Mouse (Mus musculus): Measurements from ENCODE around the gene Olfr462. TPM values are rescaled to one million over a fixed set of nuclear protein-coding genes. Genes with fewer than 3 reads are reported as not detected.
A peak's percentile ranks its signal among the peaks of the same experiment; 100 is the strongest.

The Olfr462 gene
- not detected in 2 replicates for polyA plus RNA-seq (2014; fragmentation: Nextera tagmentation; extraction: Ambion mirVana)

GRCm38 (mm10) chr11:87892168-87892567, at the start of gene Olfr462:
Gene Olfr462 (minus strand): TSS chr11:87892268.
- WGBS = 87% methylated on average over 6 of the region's 6 CpGs

DNA sequence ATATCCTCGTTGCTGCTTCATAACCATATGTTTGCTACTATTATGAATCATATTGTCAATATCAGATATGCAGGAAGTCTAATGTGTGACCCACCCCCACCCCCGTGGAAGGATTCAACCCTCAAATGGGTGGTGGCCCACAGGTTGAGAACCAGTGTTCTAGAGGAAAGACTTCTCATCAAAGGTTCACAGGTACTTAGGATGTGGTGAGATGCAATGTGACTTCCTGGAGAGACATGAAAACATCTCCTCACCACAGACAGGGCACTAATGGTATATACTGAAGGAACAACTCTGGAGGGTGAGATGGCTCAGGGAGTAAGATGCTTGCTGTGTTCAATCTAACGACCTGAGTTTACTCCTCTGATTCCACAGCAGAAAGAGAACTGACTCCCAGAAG, 43.4 kb upstream of the Olfr462 start:
- Histone ChIP-seq H3K27me3 (ENCODE audit: control insufficient read depth, insufficient read depth, low read length) (no peaks in the 10 kb centered on the region), H3K4me1 (ENCODE audit: control insufficient read depth, insufficient read depth, low read length) (no peaks in the 10 kb centered on the region), H3K27ac (replicated peaks; ENCODE audit: low read depth, low read length) (no peak overlapping the region), H3K9me3 (replicated peaks; ENCODE audit: control insufficient read depth, low read length) (no peaks in the 10 kb centered on the region), H3K9ac (replicated peaks; ENCODE audit: low read length) (no peak overlapping the region), H3K4me2 (ENCODE audit: low read depth, low read length) (no peak overlapping the region), H3K4me3 (ENCODE audit: low read depth, low read length) (no peak overlapping the region), H3K36me3 (replicated peaks; ENCODE audit: control insufficient read depth, insufficient read depth, low read depth, low read length) (no peaks in the 10 kb centered on the region)
- 74% methylated on average over 3 of the region's 3 CpGs for WGBS
- no peak for DNase-seq (ENCODE audit: low spot score)
- no peak for ATAC-seq (replicated peaks; ENCODE audit: insufficient number of reproducible peaks, low FRiP score, low TSS enrichment, low read depth)

More at GRCm38 (mm10) chr11:87892168-87892567, at the start of gene Olfr462:
- Histone ChIP-seq H3K9ac (replicated peaks; ENCODE audit: low read length) (no peak within 1 kb of the TSS), H3K9me3 (replicated peaks; ENCODE audit: control insufficient read depth, low read length) (no peaks in the 10 kb centered on the region), H3K27ac (replicated peaks; ENCODE audit: low read depth, low read length) (no peak within 1 kb of the TSS), H3K4me1 (ENCODE audit: control insufficient read depth, insufficient read depth, low read length) (no peaks in the 10 kb centered on the region), H3K36me3 (replicated peaks; ENCODE audit: control insufficient read depth, insufficient read depth, low read depth, low read length) (no peaks in the 10 kb centered on the region), H3K27me3 (ENCODE audit: control insufficient read depth, insufficient read depth, low read length) (no peaks in the 10 kb centered on the region), H3K4me3 (ENCODE audit: low read depth, low read length) (no peak within 1 kb of the TSS), H3K4me2 (ENCODE audit: low read depth, low read length) (no peak within 1 kb of the TSS)
- DNase-seq (ENCODE audit: low spot score) (no peak), ATAC-seq (replicated peaks; ENCODE audit: insufficient number of reproducible peaks, low FRiP score, low TSS enrichment, low read depth) (no peak)

GRCm38 (mm10) chr11:87933731-87934130, 41.7 kb upstream of the Olfr462 start:
- H3K4me1 ChIP-seq (ENCODE audit: control insufficient read depth, insufficient read depth, low read length) = no peaks in the 10 kb centered on the region
- ATAC-seq (replicated peaks; ENCODE audit: insufficient number of reproducible peaks, low FRiP score, low TSS enrichment, low read depth) (no peak), DNase-seq (ENCODE audit: low spot score) (no peak)
- H3K4me2 ChIP-seq (ENCODE audit: low read depth, low read length) = no peak overlapping the region
- H3K9me3 ChIP-seq (replicated peaks; ENCODE audit: control insufficient read depth, low read length) = no peaks in the 10 kb centered on the region
- H3K27me3 ChIP-seq (ENCODE audit: control insufficient read depth, insufficient read depth, low read length) = no peaks in the 10 kb centered on the region
- H3K4me3 ChIP-seq (ENCODE audit: low read depth, low read length) = no peak overlapping the region
- WGBS = 79% methylated on average over 2 of the region's 2 CpGs
- H3K9ac ChIP-seq (replicated peaks; ENCODE audit: low read length) = no peak overlapping the region
- H3K27ac ChIP-seq (replicated peaks; ENCODE audit: low read depth, low read length) = no peak overlapping the region
- H3K36me3 ChIP-seq (replicated peaks; ENCODE audit: control insufficient read depth, insufficient read depth, low read depth, low read length) = no peaks in the 10 kb centered on the region

DNA sequence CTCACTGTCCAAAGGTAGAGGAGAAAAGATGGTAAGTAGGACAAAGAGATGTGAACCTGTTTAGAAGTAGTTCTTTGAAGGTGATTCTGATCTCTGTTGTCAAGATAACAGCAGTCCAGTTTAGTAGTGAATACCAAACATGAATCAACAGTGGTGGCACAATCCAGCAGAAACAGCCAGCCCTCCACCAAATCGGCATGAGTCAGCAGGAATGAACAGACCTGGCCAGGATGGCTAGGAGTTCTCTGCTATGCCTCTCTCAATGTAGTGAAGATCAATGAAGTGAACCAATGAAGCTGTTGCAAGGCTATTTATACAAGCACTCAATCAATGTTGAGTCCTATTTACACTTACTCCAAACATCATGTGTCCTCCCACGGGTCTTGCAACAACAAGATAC, 38.3 kb upstream of the Olfr462 start:
- Histone ChIP-seq H3K4me3 (ENCODE audit: low read depth, low read length) (no peak overlapping the region), H3K4me1 (ENCODE audit: control insufficient read depth, insufficient read depth, low read length) (no peaks in the 10 kb centered on the region), H3K9me3 (replicated peaks; ENCODE audit: control insufficient read depth, low read length) (no peaks in the 10 kb centered on the region), H3K36me3 (replicated peaks; ENCODE audit: control insufficient read depth, insufficient read depth, low read depth, low read length) (no peaks in the 10 kb centered on the region), H3K9ac (replicated peaks; ENCODE audit: low read length) (no peak overlapping the region), H3K27ac (replicated peaks; ENCODE audit: low read depth, low read length) (no peak overlapping the region), H3K27me3 (ENCODE audit: control insufficient read depth, insufficient read depth, low read length) (no peaks in the 10 kb centered on the region), H3K4me2 (ENCODE audit: low read depth, low read length) (no peak overlapping the region)
- WGBS = 89% methylated on average over 2 of the region's 2 CpGs
- ATAC-seq (replicated peaks; ENCODE audit: insufficient number of reproducible peaks, low FRiP score, low TSS enrichment, low read depth) (no peak), DNase-seq (ENCODE audit: low spot score) (no peak)

- 28% methylated on average over 5 of the region's 5 CpGs for WGBS
- peak; percentile 77 for DNase-seq (ENCODE audit: low spot score)
- H3K4me1 ChIP-seq (ENCODE audit: control insufficient read depth, insufficient read depth, low read length) = no peaks in the 10 kb centered on the region
These were observed 28.9 kb upstream of the Olfr462 start, which contains the start of gene Olfr464 for GRCm38 (mm10) chr11:87920966-87921365. Gene Olfr464 (minus strand): TSS chr11:87920967.

GRCm38 (mm10) chr11:87920301-87920700, 28.2 kb upstream of the Olfr462 start:
- no peaks in the 10 kb centered on the region for H3K36me3 ChIP-seq (replicated peaks; ENCODE audit: control insufficient read depth, insufficient read depth, low read depth, low read length)
- no peak overlapping the region for H3K27ac ChIP-seq (replicated peaks; ENCODE audit: low read depth, low read length)
- DNase-seq (ENCODE audit: low spot score) (no peak), ATAC-seq (replicated peaks; ENCODE audit: insufficient number of reproducible peaks, low FRiP score, low TSS enrichment, low read depth) (no peak)
- no peaks in the 10 kb centered on the region for H3K9me3 ChIP-seq (replicated peaks; ENCODE audit: control insufficient read depth, low read length)
- no peak overlapping the region for H3K9ac ChIP-seq (replicated peaks; ENCODE audit: low read length)
- 64% methylated on average over 2 of the region's 2 CpGs for WGBS
- no peak overlapping the region for H3K4me2 ChIP-seq (ENCODE audit: low read depth, low read length)
- no peaks in the 10 kb centered on the region for H3K27me3 ChIP-seq (ENCODE audit: control insufficient read depth, insufficient read depth, low read length)
- H3K4me3 ChIP-seq (ENCODE audit: low read depth, low read length) = no peak overlapping the region
- no peaks in the 10 kb centered on the region for H3K4me1 ChIP-seq (ENCODE audit: control insufficient read depth, insufficient read depth, low read length)

More at GRCm38 (mm10) chr11:87920966-87921365, 28.9 kb upstream of the Olfr462 start, which contains the start of gene Olfr464:
- H3K9ac ChIP-seq (replicated peaks; ENCODE audit: low read length) = no peak within 1 kb of the TSS
- H3K4me3 ChIP-seq (ENCODE audit: low read depth, low read length) = no peak within 1 kb of the TSS
- no peaks in the 10 kb centered on the region for H3K9me3 ChIP-seq (replicated peaks; ENCODE audit: control insufficient read depth, low read length)
- ATAC-seq (replicated peaks; ENCODE audit: insufficient number of reproducible peaks, low FRiP score, low TSS enrichment, low read depth) = no peak
- H3K4me2 ChIP-seq (ENCODE audit: low read depth, low read length) = no peak within 1 kb of the TSS
- H3K27ac ChIP-seq (replicated peaks; ENCODE audit: low read depth, low read length) = no peak within 1 kb of the TSS
- H3K36me3 ChIP-seq (replicated peaks; ENCODE audit: control insufficient read depth, insufficient read depth, low read depth, low read length) = no peaks in the 10 kb centered on the region
- no peaks in the 10 kb centered on the region for H3K27me3 ChIP-seq (ENCODE audit: control insufficient read depth, insufficient read depth, low read length)

- WGBS = 90% methylated on average over 1 of the region's 1 CpGs
- Histone ChIP-seq H3K27me3 (ENCODE audit: control insufficient read depth, insufficient read depth, low read length) (no peaks in the 10 kb centered on the region), H3K4me1 (ENCODE audit: control insufficient read depth, insufficient read depth, low read length) (no peaks in the 10 kb centered on the region), H3K36me3 (replicated peaks; ENCODE audit: control insufficient read depth, insufficient read depth, low read depth, low read length) (no peaks in the 10 kb centered on the region), H3K9me3 (replicated peaks; ENCODE audit: control insufficient read depth, low read length) (no peaks in the 10 kb centered on the region), H3K9ac (replicated peaks; ENCODE audit: low read length) (no peak overlapping the region), H3K4me3 (ENCODE audit: low read depth, low read length) (no peak overlapping the region), H3K4me2 (ENCODE audit: low read depth, low read length) (no peak overlapping the region), H3K27ac (replicated peaks; ENCODE audit: low read depth, low read length) (no peak overlapping the region)
- DNase-seq (ENCODE audit: low spot score) (no peak), ATAC-seq (replicated peaks; ENCODE audit: insufficient number of reproducible peaks, low FRiP score, low TSS enrichment, low read depth) (no peak)
These were observed 23.9 kb upstream of the Olfr462 start for GRCm38 (mm10) chr11:87916005-87916404.

- Histone ChIP-seq H3K9me3 (replicated peaks; ENCODE audit: control insufficient read depth, low read length) (no peaks in the 10 kb centered on the region), H3K36me3 (replicated peaks; ENCODE audit: control insufficient read depth, insufficient read depth, low read depth, low read length) (no peaks in the 10 kb centered on the region), H3K4me1 (ENCODE audit: control insufficient read depth, insufficient read depth, low read length) (no peaks in the 10 kb centered on the region), H3K4me3 (ENCODE audit: low read depth, low read length) (no peak overlapping the region), H3K27me3 (ENCODE audit: control insufficient read depth, insufficient read depth, low read length) (no peaks in the 10 kb centered on the region), H3K4me2 (ENCODE audit: low read depth, low read length) (no peak overlapping the region), H3K27ac (replicated peaks; ENCODE audit: low read depth, low read length) (no peak overlapping the region), H3K9ac (replicated peaks; ENCODE audit: low read length) (no peak overlapping the region)
- DNase-seq (ENCODE audit: low spot score) = no peak
- no peak for ATAC-seq (replicated peaks; ENCODE audit: insufficient number of reproducible peaks, low FRiP score, low TSS enrichment, low read depth)
- 84% methylated on average over 3 of the region's 3 CpGs for WGBS
These were observed 12.3 kb upstream of the Olfr462 start for GRCm38 (mm10) chr11:87904331-87904730.

Measured in embryonic facial prominence, embryonic 11.5 days (tissue).